Mouse (Mus musculus): ENCODE measurements around the gene Kcnmb3.

DNA sequence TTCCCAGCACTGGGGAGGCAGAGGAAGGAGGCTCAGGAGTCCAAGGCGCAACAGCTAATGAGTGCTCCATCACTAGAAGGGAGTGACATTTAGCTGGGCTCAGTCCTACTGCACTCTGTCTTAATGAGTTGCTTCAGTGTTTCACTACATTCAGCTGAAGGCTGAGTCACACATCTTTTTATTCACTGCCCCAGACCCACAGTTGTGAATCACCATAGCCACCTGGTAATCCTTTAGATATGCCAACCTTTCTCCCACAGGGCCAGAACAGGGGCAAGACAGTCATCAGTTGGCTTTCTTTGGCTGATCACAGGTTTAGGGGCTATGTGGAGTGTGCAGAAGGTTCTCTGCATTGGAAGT, 4.7 kb upstream of the Kcnmb3 start:
- TF ChIP-seq POLR2A (IDR thresholded peaks at IDR 0.05; ENCODE audit: borderline replicate concordance, extremely low read depth, low read depth, low read length) (no peak), CTCF (IDR thresholded peaks at IDR 0.05; ENCODE audit: insufficient read depth, low read length) (no peak)

All from lung, adult 2 months (tissue).